Mouse (Mus musculus) ES-E14 (cell line): ENCODE data around the gene Eif4ebp2. TPM values are rescaled to one million over a fixed set of nuclear protein-coding genes. Genes with fewer than 3 reads are reported as not detected.

Experiments used
- DNase-seq: peaks from one replicate; pipeline ENCODE4 v3.0.0-alpha.2; 2013; ENCODE audit warnings: low read depth, low spot score
- H3K27ac ChIP-seq: 2 replicates; pipeline ENCODE4 v1.5.1; 2012; ENCODE audit warnings: low read depth, mild to moderate bottlenecking, low read length, moderate library complexity, mixed read lengths; ENCODE audit not compliant: poor library complexity, insufficient read depth, severe bottlenecking
- H3K36me3 ChIP-seq: 2 replicates; pipeline ENCODE4 v1.6.1; 2012; ENCODE audit warnings: mild to moderate bottlenecking, low read length, moderate library complexity, mixed read lengths; ENCODE audit not compliant: control insufficient read depth, poor library complexity, insufficient read depth, severe bottlenecking
- H3K4me1 ChIP-seq, 2 experiments: fragments of 150-350 bp in 1 of 2; sonication (generic) in 1 of 2; 2 replicates each; pipeline ENCODE4 v1.6.1; 2012; ENCODE audit warnings: low read length in 2 of 2, mild to moderate bottlenecking in 1 of 2, mixed read lengths in 1 of 2; ENCODE audit not compliant: control insufficient read depth in 2 of 2, insufficient read depth in 2 of 2, poor library complexity in 1 of 2
- H3K4me3 ChIP-seq, 2 experiments: fragments of 150-350 bp in 1 of 2; sonication (generic) in 1 of 2; 2 replicates each; pipeline ENCODE4 v1.5.1; 2012; ENCODE audit warnings: low read length in 2 of 2, low read depth in 1 of 2, mild to moderate bottlenecking in 1 of 2, mixed read lengths in 1 of 2; ENCODE audit not compliant: insufficient read depth in 1 of 2, poor library complexity in 1 of 2, severe bottlenecking in 1 of 2
- H3K9ac ChIP-seq: 2 replicates; pipeline ENCODE4 v1.6.1; 2012; ENCODE audit warnings: low read depth, mild to moderate bottlenecking, low read length, mixed read lengths; ENCODE audit not compliant: poor library complexity, insufficient read depth, severe bottlenecking
- H3K9me3 ChIP-seq: fragments of 150-350 bp; sonication (generic); 2 replicates; pipeline ENCODE4 v1.6.1; 2012; ENCODE audit warnings: low read depth, mild to moderate bottlenecking, low read length; ENCODE audit not compliant: control insufficient read depth, insufficient read depth
- CHD2 ChIP-seq: IDR thresholded peaks from 2 replicates; pipeline ENCODE4 v1.6.1; 2014; ENCODE audit warnings: mild to moderate bottlenecking, low read depth, low read length, inconsistent platforms
- HCFC1 ChIP-seq: IDR thresholded peaks from 2 replicates; pipeline ENCODE4 v1.6.1; 2012; ENCODE audit warnings: low read length, inconsistent platforms, borderline replicate concordance; ENCODE audit not compliant: insufficient read depth
- MAFK ChIP-seq: IDR thresholded peaks from 2 replicates; pipeline ENCODE4 v1.6.1; 2014; ENCODE audit warnings: mild to moderate bottlenecking, low read depth, low read length, inconsistent platforms; ENCODE audit not compliant: insufficient read depth
- ZC3H11A ChIP-seq: IDR thresholded peaks from 2 replicates; pipeline ENCODE4 v1.6.1; 2012; ENCODE audit warnings: low read depth, mild to moderate bottlenecking, inconsistent platforms, low read length, borderline replicate concordance
- ZNF384 ChIP-seq: IDR thresholded peaks from 2 replicates; pipeline ENCODE4 v1.6.1; 2012; ENCODE audit warnings: low read depth, low read length, inconsistent platforms
- in situ Hi-C, 2 experiments: fragments of 600-800 bp; cut with MboI; formaldehyde crosslinking; loops; one replicate each; pipeline ENCODE4 v1.15.1; 2025; ENCODE audit warnings: low sequenced_read_pairs in 2 of 2, inconsistent platforms in 1 of 2; ENCODE audit not compliant: unreplicated experiment in 2 of 2
- total RNA-seq: library from RNA; depleted of rRNA; stranded (reverse); fragments of 300-350 nt; gene quantifications from 2 replicates; pipeline ENCODE4 v1.2.3, GENCODE M21; 2012

The Eif4ebp2 gene
- total RNA-seq, 1 experiment, result 32.3 TPM

- no peaks in the 10 kb centered on the region for H3K9me3 ChIP-seq
- TF ChIP-seq ZC3H11A (no peak), HCFC1 (no peak), MAFK (no peak), CHD2 (no peak), ZNF384 (no peak)
- peak overlapping the region; percentile 59 for H3K9ac ChIP-seq
- in situ Hi-C loops, result no loop called here
- H3K4me1 ChIP-seq, result peaks cover 4 to 15% of the 10 kb centered on the region in 2 experiments; a peak in 3 of 4 replicates
- H3K36me3 ChIP-seq, result peaks cover 16% of the 10 kb centered on the region; the same call in 1 of the 2 replicates
- H3K27ac ChIP-seq, result peak overlapping the region; percentile 100
- no peak for DNase-seq
- peak overlapping the region; percentile 1 to 66; a peak in 3 of 4 replicates for H3K4me3 ChIP-seq
These were observed 35.4 kb downstream of the Eif4ebp2 start for GRCm38 (mm10) chr10:61417046-61417445.

GRCm38 (mm10) chr10:61416561-61416960 is 35.9 kb downstream of the Eif4ebp2 start:
- Histone ChIP-seq H3K9me3 (no peaks in the 10 kb centered on the region), H3K36me3 (peaks cover 16% of the 10 kb centered on the region; the same call in 1 of the 2 replicates), H3K4me3 (peak overlapping the region; percentile 29 to 66), H3K27ac (peak overlapping the region; percentile 100), H3K4me1 (peaks cover 4 to 17% of the 10 kb centered on the region in 2 experiments; a peak in 3 of 4 replicates), H3K9ac (peak overlapping the region; percentile 87)
- in situ Hi-C loops, result no loop called here
- DNase-seq, result peak; percentile 68
- no peak for TF ChIP-seq CHD2
- no peak for TF ChIP-seq MAFK
- TF ChIP-seq ZNF384, result no peak
- no peak for TF ChIP-seq HCFC1
- no peak for TF ChIP-seq ZC3H11A

- peak overlapping the region; percentile 87 for H3K9ac ChIP-seq
These were observed 36.6 kb downstream of the Eif4ebp2 start for GRCm38 (mm10) chr10:61415890-61416289.

GRCm38 (mm10) chr10:61415240-61415639 is 37.2 kb downstream of the Eif4ebp2 start:
- Histone ChIP-seq H3K27ac (peak overlapping the region; percentile 100), H3K36me3 (peaks cover 9% of the 10 kb centered on the region; the same call in 1 of the 2 replicates), H3K9me3 (no peaks in the 10 kb centered on the region), H3K4me3 (peak overlapping the region; percentile 12 to 16; a peak in 2 of 4 replicates), H3K9ac (peak overlapping the region; percentile 60), H3K4me1 (peaks cover 4 to 24% of the 10 kb centered on the region in 2 experiments)
- DNase-seq, result no peak
- in situ Hi-C loops, result no loop called here
- TF ChIP-seq HCFC1, result no peak
- TF ChIP-seq CHD2, result no peak
- TF ChIP-seq MAFK, result no peak
- no peak for TF ChIP-seq ZNF384
- TF ChIP-seq ZC3H11A, result no peak

More at GRCm38 (mm10) chr10:61415890-61416289, 36.6 kb downstream of the Eif4ebp2 start:
- H3K4me1 ChIP-seq, result peaks cover 4 to 20% of the 10 kb centered on the region in 2 experiments; a peak in 3 of 4 replicates
- in situ Hi-C loops, result no loop called here
- TF ChIP-seq MAFK (no peak; the same call in 1 of the 2 replicates), CHD2 (peak; percentile 42; the same call in 1 of the 2 replicates)
- peak; percentile 97 for DNase-seq
- H3K4me3 ChIP-seq, result peak overlapping the region; percentile 29 to 66
- H3K9me3 ChIP-seq, result no peaks in the 10 kb centered on the region
- peak overlapping the region; percentile 100 for H3K27ac ChIP-seq
- H3K36me3 ChIP-seq, result peaks cover 12% of the 10 kb centered on the region; the same call in 1 of the 2 replicates
